Mouse (Mus musculus) c-Kit-positive CD71-positive TER-119-negative erythroid progenitor cells, embryonic 14.5 days (primary cell): ENCODE data around the gene Cir1.

ENCODE experiments used
- DNase-seq: peaks from one replicate; pipeline ENCODE4 v3.0.0-alpha.2; 2013; ENCODE audit warnings: low read depth

Cir1 gene

GRCm38 (mm10) chr2:73301979-73302378 is 10.5 kb downstream of the Cir1 start:
- DNase-seq, result peak; percentile 49

GRCm38 (mm10) chr2:73298841-73299240 is 13.7 kb downstream of the Cir1 start:
- DNase-seq, result no peak

DNA sequence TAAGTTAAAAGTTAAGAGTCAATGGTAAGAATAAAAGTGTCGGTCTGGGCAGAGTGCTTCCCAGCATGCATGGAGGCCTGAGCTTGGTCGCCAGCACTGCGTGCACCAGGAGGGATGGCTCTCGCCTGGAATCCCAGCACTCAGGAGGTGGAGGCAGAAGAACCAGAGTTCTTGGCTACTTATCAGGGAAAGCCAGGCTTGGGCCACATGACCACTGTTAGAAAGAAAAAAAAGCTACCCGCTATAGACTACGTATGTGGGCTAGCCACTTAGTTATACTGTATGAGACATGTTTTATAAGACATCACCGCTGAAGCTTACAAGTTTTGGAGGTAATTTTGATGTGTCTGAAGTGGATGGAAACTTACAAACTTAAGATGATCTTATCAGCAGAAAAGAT is 14.3 kb downstream of the Cir1 start:
- no peak for DNase-seq

GRCm38 (mm10) chr2:73295023-73295422 is 17.5 kb downstream of the Cir1 start:
- no peak for DNase-seq

- DNase-seq, result no peak
Observed at GRCm38 (mm10) chr2:73291130-73291529, 21.4 kb downstream of the Cir1 start.

GRCm38 (mm10) chr2:73285630-73286029 is 26.9 kb downstream of the Cir1 start:
- DNase-seq, result no peak

DNA sequence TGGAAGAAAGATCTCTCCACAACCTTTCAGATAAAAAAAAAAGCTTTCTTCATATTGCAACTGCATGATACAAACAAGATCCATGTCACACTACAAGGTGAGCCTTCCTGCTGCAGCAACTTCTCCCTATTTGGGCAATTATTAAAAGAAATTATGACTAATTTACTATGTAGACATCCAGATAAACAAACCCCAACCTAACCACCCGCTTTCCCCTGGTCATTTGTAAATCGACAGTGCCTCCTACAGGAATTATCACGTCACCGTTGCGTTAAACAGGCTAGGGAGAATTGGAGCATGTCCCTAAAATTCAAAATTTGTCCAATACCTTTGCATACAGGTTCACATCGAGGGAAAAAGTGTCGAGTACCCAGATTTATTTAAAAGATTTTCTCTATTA is 30.8 kb downstream of the Cir1 start:
- no peak for DNase-seq

- no peak for DNase-seq
Observed at GRCm38 (mm10) chr2:73281048-73281661, 31.3 kb downstream of the Cir1 start.

DNA sequence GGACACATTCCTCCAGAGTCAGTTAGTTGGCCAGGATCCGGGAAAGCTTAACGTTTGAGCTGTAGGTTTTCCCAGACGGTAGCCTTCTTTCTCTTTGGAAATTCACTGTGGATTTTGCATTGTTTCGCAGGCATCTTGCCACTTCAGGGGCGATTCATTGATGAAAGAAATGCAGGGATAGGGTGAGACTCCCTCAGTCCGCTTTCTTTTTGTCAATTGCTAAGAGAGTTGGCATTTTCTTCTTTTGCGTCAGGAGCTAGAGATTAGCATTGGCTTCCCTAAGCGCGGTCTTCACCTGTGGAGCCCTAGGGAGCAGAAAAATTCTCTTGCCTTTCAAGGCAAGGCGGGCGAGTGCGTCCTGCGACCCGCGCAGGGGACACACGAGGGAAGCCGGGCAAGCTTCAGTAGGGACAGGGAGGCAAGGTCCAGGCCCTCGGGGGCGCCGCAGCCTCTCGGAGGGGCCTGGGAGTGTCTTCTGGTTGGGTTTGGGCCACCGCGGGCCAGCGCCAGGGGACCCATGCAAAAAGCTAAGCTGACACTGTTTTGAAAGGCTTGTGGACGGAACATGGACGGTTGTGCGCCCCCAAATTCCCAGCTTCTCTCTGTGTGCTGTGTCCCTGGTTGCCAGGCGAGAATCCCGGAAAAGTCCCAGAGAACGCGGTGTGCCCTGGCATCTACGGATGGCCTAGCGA is 32.0 kb downstream of the Cir1 start:
- DNase-seq, result no peak

GRCm38 (mm10) chr2:73279271-73280038 is 33.0 kb downstream of the Cir1 start:
- DNase-seq, result no peak

- no peak for DNase-seq
Observed at GRCm38 (mm10) chr2:73278869-73279268, 33.6 kb downstream of the Cir1 start.

- DNase-seq, result peak; percentile 87
Observed at GRCm38 (mm10) chr2:73278131-73278854, 34.2 kb downstream of the Cir1 start.

DNA sequence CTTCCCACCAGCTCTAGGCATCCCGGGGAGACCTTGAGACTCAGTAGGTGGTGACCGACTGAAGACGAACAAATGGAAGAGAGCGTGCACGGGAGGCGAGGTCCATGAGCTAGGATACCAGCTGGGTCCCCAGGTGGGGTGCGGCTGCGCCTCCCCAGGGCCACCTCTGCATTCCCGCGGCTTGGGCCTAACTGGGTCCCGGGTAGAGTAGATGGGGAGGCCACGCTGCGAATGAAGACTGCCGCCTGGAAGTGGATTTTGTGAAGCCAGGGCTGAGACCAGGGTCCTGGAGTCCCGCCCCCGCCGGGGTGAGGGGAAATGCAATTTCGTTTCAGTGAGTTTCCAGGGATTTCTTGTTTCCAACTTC is 34.8 kb downstream of the Cir1 start:
- no peak for DNase-seq

- DNase-seq, result no peak
Observed at GRCm38 (mm10) chr2:73277021-73277708, 35.3 kb downstream of the Cir1 start.

GRCm38 (mm10) chr2:73276141-73276571 is 36.3 kb downstream of the Cir1 start:
- DNase-seq, result no peak

GRCm38 (mm10) chr2:73275261-73276040 is 37.0 kb downstream of the Cir1 start:
- no peak for DNase-seq

DNA sequence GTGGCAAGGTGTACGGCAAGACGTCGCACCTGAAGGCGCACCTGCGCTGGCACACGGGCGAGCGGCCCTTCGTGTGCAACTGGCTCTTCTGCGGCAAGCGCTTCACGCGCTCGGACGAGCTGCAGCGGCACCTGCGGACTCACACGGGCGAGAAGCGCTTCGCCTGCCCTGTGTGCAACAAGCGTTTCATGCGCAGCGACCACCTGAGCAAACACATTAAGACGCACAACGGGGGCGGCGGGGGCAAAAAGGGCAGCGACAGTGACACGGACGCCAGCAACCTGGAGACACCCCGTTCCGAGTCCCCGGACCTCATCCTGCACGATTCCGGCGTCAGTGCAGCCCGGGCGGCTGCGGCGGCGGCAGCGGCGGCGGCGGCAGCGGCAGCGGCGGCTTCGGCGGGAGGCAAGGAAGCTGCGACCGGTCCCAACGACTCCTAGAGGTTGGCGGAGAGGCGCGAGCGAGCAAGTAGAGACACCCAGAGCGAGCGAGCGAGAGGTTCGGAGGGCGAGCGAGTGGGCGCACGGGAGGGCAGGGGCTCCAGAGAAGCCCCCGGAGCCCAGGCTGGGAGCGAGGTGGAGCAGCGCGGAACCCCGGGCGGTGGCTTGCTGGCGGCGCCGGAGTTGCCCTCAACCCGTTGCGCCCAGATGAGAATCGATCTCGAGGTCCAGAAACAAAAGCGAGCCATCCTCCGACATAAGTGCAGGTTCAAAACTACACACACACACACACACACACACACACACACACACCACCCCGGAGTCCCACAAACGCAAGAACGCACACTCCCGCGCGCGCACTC is 38.2 kb downstream of the Cir1 start:
- no peak for DNase-seq

DNA sequence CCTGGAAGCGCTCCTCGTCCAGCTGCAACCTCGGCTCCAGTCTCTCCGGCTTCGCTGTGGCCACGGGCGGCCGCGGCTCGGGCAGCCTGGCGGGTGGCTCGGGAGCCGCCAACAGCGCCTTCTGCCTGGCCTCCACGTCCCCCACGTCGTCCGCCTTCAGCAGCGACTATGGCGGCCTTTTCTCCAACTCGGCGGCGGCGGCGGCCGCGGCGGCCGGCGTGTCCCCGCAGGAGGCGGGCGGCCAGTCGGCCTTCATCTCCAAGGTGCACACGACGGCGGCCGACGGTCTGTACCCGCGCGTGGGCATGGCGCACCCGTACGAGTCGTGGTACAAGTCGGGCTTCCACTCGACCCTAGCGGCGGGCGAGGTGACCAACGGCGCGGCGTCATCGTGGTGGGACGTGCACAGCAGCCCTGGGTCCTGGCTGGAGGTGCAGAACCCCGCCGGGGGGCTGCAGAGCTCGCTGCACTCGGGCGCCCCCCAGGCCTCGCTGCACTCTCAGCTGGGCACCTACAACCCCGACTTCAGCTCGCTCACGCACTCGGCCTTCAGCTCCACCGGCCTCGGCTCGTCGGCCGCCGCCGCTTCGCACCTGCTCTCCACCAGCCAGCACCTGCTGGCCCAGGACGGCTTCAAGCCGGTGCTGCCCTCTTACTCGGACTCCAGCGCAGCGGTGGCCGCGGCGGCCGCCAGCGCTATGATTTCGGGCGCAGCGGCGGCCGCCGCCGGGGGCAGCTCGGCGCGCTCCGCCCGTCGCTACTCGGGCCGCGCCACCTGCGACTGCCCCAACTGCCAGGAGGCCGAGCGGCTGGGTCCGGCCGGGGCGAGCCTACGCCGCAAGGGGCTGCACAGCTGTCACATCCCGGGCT is 39.0 kb downstream of the Cir1 start:
- no peak for DNase-seq
